30 mouse cellular contexts compared by ENCODE assay signal in the genomic region with DNA sequence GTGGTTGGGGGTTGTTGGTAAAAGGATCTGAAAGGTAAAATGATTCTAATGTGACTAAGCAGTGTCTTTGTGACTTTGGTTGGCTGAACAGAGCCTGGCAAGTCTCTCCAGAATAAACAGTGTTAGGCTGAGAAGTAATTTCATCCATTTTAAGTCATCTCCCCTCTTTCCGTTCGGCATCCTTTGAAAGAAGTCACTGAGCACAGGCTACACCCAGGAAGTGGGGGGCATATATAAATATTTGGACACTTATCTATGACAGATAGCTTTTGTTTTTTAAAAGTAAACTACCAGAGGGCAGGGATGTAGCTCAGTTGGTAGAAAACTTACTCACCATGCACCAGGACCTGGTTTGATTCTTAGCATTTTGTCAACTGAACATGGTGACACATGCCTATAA. TPM values are rescaled to one million over a fixed set of nuclear protein-coding genes. Genes with fewer than 3 reads are reported as not detected.
"Had no signal": no experiment of that assay in that cellular context is flagged by ENCODE, and none has a peak within 500 bp of the region (broad histone marks: within the 10 kb centered on the region; RNA-seq: fewer than 3 reads in every experiment).

No protein-coding gene starts in this region.

- H3K27me3 ChIP-seq: embryonic facial prominence, embryonic 12.5 days; forebrain, embryonic 15.5 days had no signal

- DNase-seq: cerebellum, adult 18-20 months; cerebellum, adult 2 months; cerebellum, adult 8-10 months; cerebellum, adult 9-10 months; cerebellum, adult 9-11 months; cerebellum, postnatal 25 days; cerebellum, postnatal 36 days; embryo, embryonic 11 days; forebrain, postnatal 0 days; gastrocnemius, adult 2 months; gastrocnemius, postnatal 10 days; gastrocnemius, postnatal 14 days; gastrocnemius, postnatal 25 days; gastrocnemius, postnatal 36 days had no signal

- H3K27ac ChIP-seq: embryonic facial prominence, embryonic 10.5 days; embryonic facial prominence, embryonic 12.5 days; embryonic facial prominence, embryonic 13.5 days; embryonic facial prominence, embryonic 15.5 days; forebrain, embryonic 10.5 days; forebrain, embryonic 12.5 days; forebrain, embryonic 13.5 days; forebrain, embryonic 15.5 days; gastrocnemius, adult 2 months had no signal

- ATAC-seq: forebrain, embryonic 13.5 days; forebrain, embryonic 14.5 days; forebrain, embryonic 15.5 days; forebrain, embryonic 16.5 days; forebrain, postnatal 0 days had no signal

- H3K9me3 ChIP-seq: embryonic facial prominence, embryonic 10.5 days; embryonic facial prominence, embryonic 12.5 days; embryonic facial prominence, embryonic 13.5 days; embryonic facial prominence, embryonic 15.5 days; forebrain, embryonic 10.5 days; forebrain, embryonic 12.5 days; forebrain, embryonic 13.5 days; forebrain, embryonic 15.5 days had no signal

- H3K4me3 ChIP-seq: embryonic facial prominence, embryonic 10.5 days; embryonic facial prominence, embryonic 12.5 days; embryonic facial prominence, embryonic 13.5 days; embryonic facial prominence, embryonic 15.5 days; erythroblast, embryonic 14.5 days; forebrain, embryonic 10.5 days; forebrain, embryonic 12.5 days; forebrain, embryonic 13.5 days; forebrain, embryonic 15.5 days; gastrocnemius, adult 2 months had no signal

- H3K4me1 ChIP-seq: embryonic facial prominence, embryonic 10.5 days; embryonic facial prominence, embryonic 12.5 days; embryonic facial prominence, embryonic 13.5 days; embryonic facial prominence, embryonic 15.5 days; forebrain, embryonic 10.5 days; forebrain, embryonic 12.5 days; forebrain, embryonic 13.5 days; forebrain, embryonic 15.5 days had no signal

- H3K4me2 ChIP-seq: embryonic facial prominence, embryonic 12.5 days; embryonic facial prominence, embryonic 13.5 days; embryonic facial prominence, embryonic 15.5 days; forebrain, embryonic 12.5 days; forebrain, embryonic 13.5 days; forebrain, embryonic 15.5 days had no signal

- H3K9ac ChIP-seq: embryonic facial prominence, embryonic 12.5 days; embryonic facial prominence, embryonic 13.5 days; embryonic facial prominence, embryonic 15.5 days; forebrain, embryonic 12.5 days; forebrain, embryonic 13.5 days; forebrain, embryonic 15.5 days; forebrain, postnatal 0 days had no signal

- H3K36me3 ChIP-seq: embryonic facial prominence, embryonic 10.5 days; embryonic facial prominence, embryonic 12.5 days; embryonic facial prominence, embryonic 13.5 days; embryonic facial prominence, embryonic 15.5 days; forebrain, embryonic 10.5 days; forebrain, embryonic 12.5 days; forebrain, embryonic 15.5 days had no signal

RNA-seq across cellular contexts. Expression of gene Cyp1a1, which starts 0.9 kb away (rescaled TPM):
- polyA plus RNA-seq: embryonic facial prominence, embryonic 11.5 days; embryonic facial prominence, embryonic 12.5 days; embryonic facial prominence, embryonic 13.5 days; erythroblast, embryonic 14.5 days; forebrain, embryonic 11.5 days; forebrain, embryonic 12.5 days; forebrain, embryonic 13.5 days; forebrain, embryonic 14.5 days had no signal

RNA-seq across cellular contexts. Expression of gene Cyp1a2, which starts 5.1 kb away (rescaled TPM):
- polyA plus RNA-seq: cerebellum, adult 2 months; cortical plate, adult 2 months; embryonic facial prominence, embryonic 10.5 days; embryonic facial prominence, embryonic 11.5 days; embryonic facial prominence, embryonic 12.5 days; embryonic facial prominence, embryonic 13.5 days; embryonic facial prominence, embryonic 14.5 days; embryonic facial prominence, embryonic 15.5 days; erythroblast, embryonic 14.5 days; forebrain, embryonic 10.5 days; forebrain, embryonic 11.5 days; forebrain, embryonic 12.5 days; forebrain, embryonic 13.5 days; forebrain, embryonic 14.5 days; forebrain, embryonic 15.5 days; forebrain, embryonic 16.5 days; forebrain, postnatal 0 days; frontal cortex, adult 2 months had no signal
